Mouse (Mus musculus): Measurements from ENCODE around the gene Cpne2.

Gene Cpne2

GRCm38 (mm10) chr8:94581820-94582483 lies 49.2 kb downstream of the Cpne2 start:
- in situ Hi-C loops (cut with MboI, MseI), result no loop called here

GRCm38 (mm10) chr8:94582569-94582968 lies 49.8 kb downstream of the Cpne2 start:
- in situ Hi-C loops (cut with MboI, MseI), result no loop called here

- in situ Hi-C loops (cut with MboI, MseI), result no loop called here
These were observed 51.5 kb downstream of the Cpne2 start for GRCm38 (mm10) chr8:94584238-94584817.

GRCm38 (mm10) chr8:94591691-94592090 lies 58.9 kb downstream of the Cpne2 start:
- in situ Hi-C loops (cut with MboI, MseI), result no loop called here

- in situ Hi-C loops (cut with MboI, MseI), result no loop called here
These were observed 61.4 kb downstream of the Cpne2 start for GRCm38 (mm10) chr8:94594211-94594610.

- in situ Hi-C loops (cut with MboI, MseI), result no loop called here
These were observed 67.7 kb downstream of the Cpne2 start for GRCm38 (mm10) chr8:94600478-94600877.

- in situ Hi-C loops (cut with MboI, MseI), result no loop called here
These were observed 68.3 kb downstream of the Cpne2 start for GRCm38 (mm10) chr8:94601034-94601606.

- in situ Hi-C loops (cut with MboI, MseI), result no loop called here
These were observed 69.0 kb downstream of the Cpne2 start, which contains the start of the genes Rspry1 and Fam192a for GRCm38 (mm10) chr8:94601607-94602385. Gene Rspry1, plus strand, starts transcription at chr8:94601937. Gene Fam192a, minus strand, starts transcription at chr8:94601997.

GRCm38 (mm10) chr8:94602471-94603131 lies 69.8 kb downstream of the Cpne2 start:
- in situ Hi-C loops (cut with MboI, MseI), result no loop called here

- in situ Hi-C loops (cut with MboI, MseI), result no loop called here
These were observed 71.2 kb downstream of the Cpne2 start for GRCm38 (mm10) chr8:94604030-94604429.

GRCm38 (mm10) chr8:94607064-94607463 lies 74.3 kb downstream of the Cpne2 start:
- in situ Hi-C loops (cut with MboI, MseI), result no loop called here
